Mouse (Mus musculus) erythroid progenitor cell, adult 5-6 weeks (primary cell): ENCODE data around the gene Cyth1. TPM values are rescaled to one million over a fixed set of nuclear protein-coding genes. Genes with fewer than 3 reads are reported as not detected.

ENCODE experiments used
- ATAC-seq: replicated peaks from 2 replicates; pipeline ENCODE4 v1.8.0; 2016; ENCODE audit warnings: moderate number of reproducible peaks, mild to moderate bottlenecking, moderate TSS enrichment, inconsistent platforms; ENCODE audit not compliant: poor library complexity, low FRiP score, severe bottlenecking
- total RNA-seq, 2 experiments: library from RNA; stranded (forward) in 1 of 2; stranded (reverse) in 1 of 2; fragments of 150-400 nt in 1 of 2; fragments of 186-747, 209-891 nt in 1 of 2; gene quantifications; 2 replicates each; pipeline versions ENCODE4 v1.2.3 to v1.2.4; 2015 to 2017; ENCODE audit warnings: low replicate concordance in 2 of 2

Gene Cyth1
- total RNA-seq, 2 experiments from 2014 or later: 10.5 to 12.3 TPM

GRCm38 (mm10) chr11:118082294-118082693 is 166.1 kb downstream of the Cyth1 start:
- no peak for ATAC-seq

Other genes with a start within 250 kb of the Cyth1 start
- not detected in 2 replicates for gene Dnah17, start 118.0 kb downstream of the Cyth1 start, total RNA-seq (2015; ENCODE audit: low replicate concordance)
- not detected in 2 replicates for gene Dnah17, start 118.0 kb downstream of the Cyth1 start, total RNA-seq (2017; ENCODE audit: low replicate concordance)
- gene Usp36, start 41.7 kb upstream of the Cyth1 start, total RNA-seq (2015; ENCODE audit: low replicate concordance): 1.4 and 2.9 TPM in 2 replicates
- gene Usp36, start 41.7 kb upstream of the Cyth1 start, total RNA-seq (2017; ENCODE audit: low replicate concordance): 0.90 and 0.91 TPM in 2 replicates
- gene Cep295nl, start 93.9 kb upstream of the Cyth1 start, total RNA-seq (2015; ENCODE audit: low replicate concordance): not detected in 2 replicates
- not detected in 2 replicates for gene Cep295nl, start 93.9 kb upstream of the Cyth1 start, total RNA-seq (2017; ENCODE audit: low replicate concordance)
- gene Timp2, start 107.1 kb upstream of the Cyth1 start, total RNA-seq (2015; ENCODE audit: low replicate concordance): 11.3 and 14.1 TPM in 2 replicates
- gene Timp2, start 107.1 kb upstream of the Cyth1 start, total RNA-seq (2017; ENCODE audit: low replicate concordance): 9.0 and 16.9 TPM in 2 replicates
- 31.9 and 57.7 TPM in 2 replicates for gene Lgals3bp, start 153.5 kb upstream of the Cyth1 start, total RNA-seq (2015; ENCODE audit: low replicate concordance)
- gene Lgals3bp, start 153.5 kb upstream of the Cyth1 start, total RNA-seq (2017; ENCODE audit: low replicate concordance): 21.6 and 56.7 TPM in 2 replicates
- gene Cant1, start 170.5 kb upstream of the Cyth1 start, total RNA-seq (2015; ENCODE audit: low replicate concordance): 5.4 and 8.0 TPM in 2 replicates
- 6.9 and 11.3 TPM in 2 replicates for gene Cant1, start 170.5 kb upstream of the Cyth1 start, total RNA-seq (2017; ENCODE audit: low replicate concordance)
- not detected in 2 replicates for gene C1qtnf1, start 179.6 kb upstream of the Cyth1 start, total RNA-seq (2015; ENCODE audit: low replicate concordance)
- not detected in 2 replicates for gene C1qtnf1, start 179.6 kb upstream of the Cyth1 start, total RNA-seq (2017; ENCODE audit: low replicate concordance)
- not detected in 2 replicates for gene Engase, start 228.2 kb upstream of the Cyth1 start, total RNA-seq (2015; ENCODE audit: low replicate concordance)
- gene Engase, start 228.2 kb upstream of the Cyth1 start, total RNA-seq (2017; ENCODE audit: low replicate concordance): 9.4 TPM in 1 of 2 replicates, not detected in the other